Mouse (Mus musculus) kidney, embryonic 14.5 days (tissue): ENCODE measurements around the gene Gata2. TPM values are rescaled to one million over a fixed set of nuclear protein-coding genes. Genes with fewer than 3 reads are reported as not detected.
A peak's percentile ranks its signal among the peaks of the same experiment; 100 is the strongest.

Experiments
- ATAC-seq: fragments of 200-750 bp; cut with Nextera tagmentation; 2 replicates; pipeline ENCODE4 v1.8.0; 2017; ENCODE audit warnings: moderate number of reproducible peaks, mild to moderate bottlenecking, moderate TSS enrichment, moderate library complexity; ENCODE audit not compliant: low FRiP score, low TSS enrichment
- H3K27ac ChIP-seq: fragments of 300-500 bp; sonication (generic); 2 replicates; pipeline ENCODE4 v1.5.1; 2014; ENCODE audit warnings: low read depth, mild to moderate bottlenecking, low read length, moderate library complexity, mixed read lengths
- H3K27me3 ChIP-seq: fragments of 300-500 bp; sonication (generic); 2 replicates; pipeline ENCODE4 v1.6.1; 2014; ENCODE audit warnings: mild to moderate bottlenecking, low read length; ENCODE audit not compliant: control insufficient read depth, insufficient read depth
- H3K36me3 ChIP-seq: fragments of 300-500 bp; sonication (generic); 2 replicates; pipeline ENCODE4 v1.6.1; 2014; ENCODE audit warnings: low read length, mixed read lengths; ENCODE audit not compliant: control insufficient read depth, insufficient read depth
- H3K4me1 ChIP-seq: fragments of 300-500 bp; sonication (generic); 2 replicates; pipeline ENCODE4 v1.6.1; 2014; ENCODE audit warnings: low read length, mixed read lengths; ENCODE audit not compliant: control insufficient read depth, insufficient read depth
- H3K4me2 ChIP-seq: fragments of 300-500 bp; sonication (generic); replicated peaks from 2 replicates; pipeline ENCODE4 v1.6.1; 2014; ENCODE audit warnings: low read depth, mild to moderate bottlenecking, low read length
- H3K4me3 ChIP-seq: fragments of 300-500 bp; sonication (generic); 2 replicates; pipeline ENCODE4 v1.5.1; 2014; ENCODE audit warnings: mild to moderate bottlenecking, low read length
- H3K9ac ChIP-seq: fragments of 300-500 bp; sonication (generic); 2 replicates; pipeline ENCODE4 v1.6.1; 2014; ENCODE audit warnings: low read depth, mild to moderate bottlenecking, low read length, moderate library complexity
- H3K9me3 ChIP-seq: fragments of 300-500 bp; sonication (generic); 2 replicates; pipeline ENCODE4 v1.6.1; 2016; ENCODE audit warnings: low read length; ENCODE audit not compliant: control insufficient read depth
- WGBS: fragments of 180-500 bp; shearing (Covaris S2); extraction: QIAGEN DNeasy Blood & Tissue Kit; methylation state at CpG from one replicate; pipeline ENCODE4 v1.1.7; 2014; 5-methylcytosine and 5-hydroxymethylcytosine counted together
- polyA plus RNA-seq: library from polyadenylated mRNA; unstranded; fragments of >200 nt; fragmentation: Nextera tagmentation; extraction: Ambion mirVana; gene quantifications from 2 replicates; pipeline ENCODE4 v1.2.1, GENCODE M21; 2014

The Gata2 gene
- polyA plus RNA-seq, 1 experiment from 2014 or later, result 44.6 TPM

GRCm38 (mm10) chr6:88203791-88204405, 10.2 kb downstream of the Gata2 start:
- H3K27ac ChIP-seq, result peak overlapping the region; percentile 77
- H3K36me3 ChIP-seq, result no peaks in the 10 kb centered on the region; the same call in 1 of the 2 replicates
- peak overlapping the region; percentile 87 for H3K4me2 ChIP-seq
- H3K27me3 ChIP-seq, result peaks cover 71% of the 10 kb centered on the region
- H3K4me1 ChIP-seq, result peaks cover 43% of the 10 kb centered on the region
- no peaks in the 10 kb centered on the region for H3K9me3 ChIP-seq
- 0 out of 2 replicates have a peak overlapping the region, but pooled peaks have one; percentile 50 for H3K9ac ChIP-seq
- 18% methylated on average over 10 of the region's 10 CpGs for WGBS
- no peak; the same call in 1 of the 2 replicates for ATAC-seq
- peak overlapping the region; percentile 19 for H3K4me3 ChIP-seq

DNA sequence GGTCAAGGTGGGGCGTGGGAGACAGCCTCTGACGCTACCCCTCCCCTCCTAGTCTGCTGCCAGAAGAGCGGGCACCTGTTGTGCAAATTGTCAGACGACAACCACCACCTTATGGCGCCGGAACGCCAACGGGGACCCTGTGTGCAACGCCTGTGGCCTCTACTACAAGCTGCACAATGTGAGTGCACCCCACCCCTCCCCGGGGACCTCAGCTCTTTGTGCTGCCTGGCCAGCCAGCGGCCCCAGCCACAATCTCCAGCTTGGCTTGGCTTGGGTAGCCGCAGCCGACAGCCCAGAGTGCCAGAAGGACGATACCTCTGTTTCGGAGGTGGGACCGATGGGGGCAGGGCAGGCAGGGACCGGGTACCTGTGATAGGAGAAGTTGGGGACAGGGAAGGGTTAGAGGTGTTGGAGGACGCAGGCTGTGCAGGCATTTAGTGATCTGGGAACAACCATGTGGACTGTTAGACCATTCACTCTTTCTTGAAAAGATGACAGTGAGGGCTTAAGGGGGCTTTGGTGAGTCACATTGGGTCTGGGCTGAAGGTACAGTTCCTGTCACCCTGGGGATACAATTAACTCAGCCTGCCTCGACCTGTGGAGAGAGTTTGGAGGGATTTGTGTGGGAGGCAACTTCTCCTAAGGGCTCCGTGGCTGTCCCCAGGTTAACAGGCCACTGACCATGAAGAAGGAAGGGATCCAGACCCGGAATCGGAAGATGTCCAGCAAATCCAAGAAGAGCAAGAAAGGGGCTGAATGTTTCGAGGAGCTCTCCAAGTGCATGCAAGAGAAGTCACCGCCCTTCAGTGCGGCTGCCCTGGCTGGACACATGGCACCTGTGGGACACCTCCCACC, 11.1 kb downstream of the Gata2 start:
- WGBS, result 13% methylated on average over 25 of the region's 25 CpGs
- Histone ChIP-seq H3K9me3 (no peaks in the 10 kb centered on the region), H3K4me2 (peak overlapping the region; percentile 1; the same call in 1 of the 2 replicates), H3K27me3 (peaks cover 63% of the 10 kb centered on the region), H3K4me3 (no peak overlapping the region), H3K4me1 (peaks cover 35% of the 10 kb centered on the region; the same call in 1 of the 2 replicates), H3K9ac (no peak overlapping the region), H3K27ac (no peak overlapping the region), H3K36me3 (no peaks in the 10 kb centered on the region; the same call in 1 of the 2 replicates)
- no peak for ATAC-seq

- H3K4me1 ChIP-seq, result peaks cover 35% of the 10 kb centered on the region; the same call in 1 of the 2 replicates
- no peak overlapping the region for H3K4me3 ChIP-seq
- no peak overlapping the region for H3K9ac ChIP-seq
- no peaks in the 10 kb centered on the region; the same call in 1 of the 2 replicates for H3K36me3 ChIP-seq
- H3K4me2 ChIP-seq, result no peak overlapping the region
- H3K27ac ChIP-seq, result no peak overlapping the region
- no peaks in the 10 kb centered on the region for H3K9me3 ChIP-seq
- 28% methylated on average over 7 of the region's 7 CpGs for WGBS
- H3K27me3 ChIP-seq, result peaks cover 57% of the 10 kb centered on the region
- no peak for ATAC-seq
Measured at GRCm38 (mm10) chr6:88205386-88205700, 11.7 kb downstream of the Gata2 start.

- Histone ChIP-seq H3K9ac (no peak overlapping the region), H3K4me3 (no peak overlapping the region), H3K27me3 (peaks cover 52% of the 10 kb centered on the region), H3K4me1 (peaks cover 31% of the 10 kb centered on the region; the same call in 1 of the 2 replicates), H3K9me3 (no peaks in the 10 kb centered on the region), H3K4me2 (no peak overlapping the region), H3K36me3 (no peaks in the 10 kb centered on the region; the same call in 1 of the 2 replicates), H3K27ac (no peak overlapping the region; the same call in 1 of the 2 replicates)
- ATAC-seq, result no peak
- WGBS, result 18% methylated on average over 9 of the region's 9 CpGs
Measured at GRCm38 (mm10) chr6:88205937-88206336, 12.2 kb downstream of the Gata2 start.

DNA sequence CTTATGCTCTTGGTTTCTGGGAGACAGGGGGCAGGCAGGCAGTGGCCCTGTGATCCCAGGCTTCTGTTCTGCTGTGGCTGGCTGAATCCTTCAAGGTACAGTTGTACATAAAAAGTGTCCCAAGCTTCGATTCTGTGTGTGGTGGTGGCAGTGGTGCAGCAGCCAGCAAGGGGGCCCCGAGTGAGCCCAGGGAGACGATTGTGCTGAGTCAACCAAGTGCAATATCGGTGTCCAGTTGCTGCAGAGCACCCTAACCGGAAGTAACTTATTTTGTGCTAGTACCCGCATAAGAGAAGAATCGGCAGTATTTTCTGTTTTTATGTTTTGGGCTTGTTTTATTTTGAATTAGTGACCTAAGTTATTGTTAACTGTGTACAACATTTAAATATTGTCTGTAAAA, 12.9 kb downstream of the Gata2 start:
- ATAC-seq, result no peak
- Histone ChIP-seq H3K9ac (no peak overlapping the region), H3K4me2 (no peak overlapping the region), H3K27ac (no peak overlapping the region), H3K4me3 (no peak overlapping the region), H3K36me3 (no peaks in the 10 kb centered on the region; the same call in 1 of the 2 replicates), H3K4me1 (peaks cover 31% of the 10 kb centered on the region; the same call in 1 of the 2 replicates), H3K27me3 (peaks cover 46% of the 10 kb centered on the region), H3K9me3 (no peaks in the 10 kb centered on the region)
- WGBS, result 44% methylated on average over 7 of the region's 7 CpGs

GRCm38 (mm10) chr6:88207403-88208033, 13.8 kb downstream of the Gata2 start:
- Histone ChIP-seq H3K9me3 (no peaks in the 10 kb centered on the region), H3K27me3 (peaks cover 37% of the 10 kb centered on the region)
- WGBS, result 93% methylated on average over 10 of the region's 10 CpGs

GRCm38 (mm10) chr6:88208321-88208720, 14.6 kb downstream of the Gata2 start:
- Histone ChIP-seq H3K9ac (no peak overlapping the region), H3K27ac (no peak overlapping the region), H3K4me2 (no peak overlapping the region), H3K9me3 (no peaks in the 10 kb centered on the region), H3K27me3 (peaks cover 34% of the 10 kb centered on the region), H3K36me3 (no peaks in the 10 kb centered on the region; the same call in 1 of the 2 replicates), H3K4me3 (no peak overlapping the region), H3K4me1 (peaks cover 20% of the 10 kb centered on the region; the same call in 1 of the 2 replicates)
- 96% methylated on average over 3 of the region's 3 CpGs for WGBS
- ATAC-seq, result no peak

More at GRCm38 (mm10) chr6:88207403-88208033, 13.8 kb downstream of the Gata2 start:
- Histone ChIP-seq H3K27ac (no peak overlapping the region), H3K36me3 (no peaks in the 10 kb centered on the region; the same call in 1 of the 2 replicates), H3K4me1 (peaks cover 23% of the 10 kb centered on the region; the same call in 1 of the 2 replicates), H3K4me3 (no peak overlapping the region), H3K4me2 (no peak overlapping the region), H3K9ac (no peak overlapping the region)
- no peak for ATAC-seq

DNA sequence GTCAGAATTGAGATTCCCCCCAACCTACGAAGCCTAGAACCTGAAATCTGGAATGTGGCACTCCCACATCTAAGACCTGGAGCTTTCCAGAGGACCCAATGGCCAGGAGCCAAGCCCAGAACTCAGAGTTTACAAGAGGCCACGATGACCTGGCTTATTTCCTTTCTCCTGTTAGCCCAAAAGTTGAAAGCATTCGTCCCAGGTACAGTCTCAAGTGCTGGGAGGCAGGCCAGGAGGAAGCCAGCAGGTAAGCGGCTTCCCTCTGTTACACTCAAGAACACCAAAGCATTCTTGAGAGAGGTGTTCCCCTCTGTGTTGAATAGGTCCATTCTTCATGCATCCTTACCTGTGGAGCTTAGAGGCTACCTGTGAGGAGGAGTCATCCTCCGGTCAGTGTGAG, 15.8 kb downstream of the Gata2 start:
- no peaks in the 10 kb centered on the region for H3K9me3 ChIP-seq
- peaks cover 11% of the 10 kb centered on the region; the same call in 1 of the 2 replicates for H3K4me1 ChIP-seq
- no peak overlapping the region for H3K27ac ChIP-seq
- H3K9ac ChIP-seq, result no peak overlapping the region
- H3K36me3 ChIP-seq, result no peaks in the 10 kb centered on the region; the same call in 1 of the 2 replicates
- H3K27me3 ChIP-seq, result peaks cover 23% of the 10 kb centered on the region
- H3K4me3 ChIP-seq, result no peak overlapping the region
- H3K4me2 ChIP-seq, result no peak overlapping the region
- no peak for ATAC-seq
- WGBS, result 79% methylated on average over 5 of the region's 5 CpGs
